Mouse (Mus musculus) small intestine, adult 2 months (tissue): ENCODE measurements around the gene Hist1h1b.
"Not testable (repeated sequence)": the region's sequence is repeated elsewhere in the genome, so short reads cannot be mapped to it uniquely, and the experiment has no call there.

Source experiments
- CTCF ChIP-seq: fragments of 200-500 bp; IDR thresholded peaks from 2 replicates; pipeline ENCODE4 v1.5.1; 2012; ENCODE audit warnings: low read depth, mild to moderate bottlenecking, control low read depth, inconsistent platforms, low read length, moderate library complexity, mixed read lengths; ENCODE audit not compliant: insufficient replicate concordance, insufficient read length; ENCODE audit errors: extremely low read depth
- POLR2A ChIP-seq: fragments of 200-500 bp; IDR thresholded peaks from 2 replicates; pipeline ENCODE4 v1.6.1; 2012; ENCODE audit warnings: low read depth, mild to moderate bottlenecking, control low read depth, inconsistent platforms, low read length, moderate library complexity

DNA sequence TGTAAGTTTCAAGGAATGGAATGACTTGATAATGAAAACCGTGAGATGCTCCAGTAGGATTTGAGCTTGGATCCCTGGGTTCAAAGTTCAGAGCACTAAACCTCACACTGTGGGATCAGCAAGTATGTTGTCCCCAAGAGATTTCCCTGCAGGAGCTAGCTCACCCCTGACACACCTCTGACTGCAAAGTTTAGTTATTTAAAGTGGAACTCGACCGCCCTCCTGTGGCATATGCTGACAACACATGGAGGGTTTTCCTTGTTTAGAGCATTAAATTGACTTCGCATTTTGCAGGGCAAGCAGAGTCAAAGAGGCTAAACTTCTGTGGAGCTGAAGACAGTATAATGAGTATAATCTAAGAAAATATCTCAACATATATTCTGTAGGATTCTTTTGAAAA, 22.6 kb upstream of the Hist1h1b start:
- not testable (repeated sequence) for TF ChIP-seq CTCF, POLR2A
